Mouse (Mus musculus) lung, postnatal 0 days (tissue): ENCODE results near the gene Kcnc2. TPM values are rescaled to one million over a fixed set of nuclear protein-coding genes. Genes with fewer than 3 reads are reported as not detected.

ENCODE experiments used
- ATAC-seq: fragments of 200-750 bp; cut with Nextera tagmentation; 2 replicates; pipeline ENCODE4 v1.8.0; 2017; ENCODE audit warnings: moderate library complexity
- DNase-seq: peaks from one replicate; pipeline ENCODE4 v3.0.0-alpha.2; 2016; ENCODE audit warnings: low spot score
- H3K27ac ChIP-seq: fragments of 300-500 bp; sonication (generic); 2 replicates; pipeline ENCODE4 v1.5.1; 2014; ENCODE audit warnings: antibody characterized with exemption, mild to moderate bottlenecking, low read length, mixed read lengths
- H3K27me3 ChIP-seq: fragments of 300-500 bp; sonication (generic); replicated peaks from 2 replicates; pipeline ENCODE4 v1.6.1; 2014; ENCODE audit warnings: low read length, mixed read lengths; ENCODE audit not compliant: insufficient read depth
- H3K36me3 ChIP-seq: fragments of 300-500 bp; sonication (generic); 2 replicates; pipeline ENCODE4 v1.6.1; 2014; ENCODE audit warnings: low read length, mixed read lengths; ENCODE audit not compliant: insufficient read depth
- H3K4me1 ChIP-seq: fragments of 300-500 bp; sonication (generic); 2 replicates; pipeline ENCODE4 v1.6.1; 2014; ENCODE audit warnings: antibody characterized with exemption, low read depth, low read length, mixed read lengths; ENCODE audit not compliant: insufficient read depth
- H3K4me2 ChIP-seq: fragments of 300-500 bp; sonication (generic); replicated peaks from 2 replicates; pipeline ENCODE4 v1.6.1; 2014; ENCODE audit warnings: low read depth, mild to moderate bottlenecking, low read length, moderate library complexity, mixed read lengths
- H3K4me3 ChIP-seq: fragments of 300-500 bp; sonication (generic); 2 replicates; pipeline ENCODE4 v1.5.1; 2014; ENCODE audit warnings: low read depth, low read length
- H3K9ac ChIP-seq: fragments of 300-500 bp; sonication (generic); replicated peaks from 2 replicates; pipeline ENCODE4 v1.6.1; 2014; ENCODE audit warnings: low read depth, mild to moderate bottlenecking
- H3K9me3 ChIP-seq: fragments of 300-500 bp; sonication (generic); 2 replicates; pipeline ENCODE4 v1.6.1; 2016; ENCODE audit warnings: low read length, mixed read lengths
- CTCF ChIP-seq: IDR thresholded peaks from 2 replicates; pipeline ENCODE4 v1.5.1; 2016; ENCODE audit warnings: antibody characterized with exemption, mild to moderate bottlenecking
- EP300 ChIP-seq: IDR thresholded peaks from 2 replicates; pipeline ENCODE4 v1.6.1; 2016; ENCODE audit warnings: antibody characterized with exemption, mild to moderate bottlenecking, control low read depth
- WGBS: fragments of 180-500 bp; shearing (Covaris S2); extraction: QIAGEN DNeasy Blood & Tissue Kit; methylation state at CpG from one replicate; pipeline ENCODE4 v1.1.7; 2014; 5-methylcytosine and 5-hydroxymethylcytosine counted together
- polyA plus RNA-seq: library from polyadenylated mRNA; unstranded; fragments of >200 nt; fragmentation: Nextera tagmentation; extraction: Ambion mirVana; gene quantifications from 2 replicates; pipeline ENCODE4 v1.2.1, GENCODE M21; 2015

Kcnc2 gene
- polyA plus RNA-seq, 1 experiment from 2014 or later, result 0.45 TPM

GRCm38 (mm10) chr10:112423327-112423726, 152.4 kb downstream of the Kcnc2 start:
- no peaks in the 10 kb centered on the region for H3K36me3 ChIP-seq
- 47% methylated on average over 10 of the region's 10 CpGs for WGBS
- no peak for ATAC-seq
- H3K27ac ChIP-seq, result no peak overlapping the region
- H3K27me3 ChIP-seq, result no peaks in the 10 kb centered on the region
- H3K4me1 ChIP-seq, result no peaks in the 10 kb centered on the region
- TF ChIP-seq CTCF, result no peak
- TF ChIP-seq EP300, result no peak
- DNase-seq, result no peak
- no peak overlapping the region for H3K4me2 ChIP-seq
- no peak overlapping the region for H3K9ac ChIP-seq
- no peak overlapping the region for H3K4me3 ChIP-seq
- H3K9me3 ChIP-seq, result no peaks in the 10 kb centered on the region

DNA sequence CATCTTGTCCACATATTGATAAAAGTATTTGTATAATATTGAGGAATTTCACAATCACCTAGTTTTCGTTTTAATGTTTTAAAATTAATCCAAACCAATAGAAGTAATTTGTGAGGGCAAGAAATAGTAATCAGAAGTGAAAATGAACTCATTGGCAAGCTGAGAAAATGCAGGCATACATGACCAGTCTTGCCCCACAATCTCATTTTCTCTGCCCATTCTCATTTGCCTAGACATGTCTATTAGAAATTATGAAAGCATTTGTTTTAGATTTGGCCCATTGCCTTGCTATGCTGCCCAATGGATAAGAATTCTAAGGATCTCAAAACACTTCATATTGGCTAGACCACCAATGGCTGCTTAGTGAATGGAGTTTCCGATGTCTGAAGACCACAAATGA, 166.0 kb downstream of the Kcnc2 start:
- WGBS, result 64% methylated on average over 2 of the region's 2 CpGs
- no peak overlapping the region for H3K4me2 ChIP-seq
- TF ChIP-seq CTCF, result no peak
- no peak for TF ChIP-seq EP300

DNA sequence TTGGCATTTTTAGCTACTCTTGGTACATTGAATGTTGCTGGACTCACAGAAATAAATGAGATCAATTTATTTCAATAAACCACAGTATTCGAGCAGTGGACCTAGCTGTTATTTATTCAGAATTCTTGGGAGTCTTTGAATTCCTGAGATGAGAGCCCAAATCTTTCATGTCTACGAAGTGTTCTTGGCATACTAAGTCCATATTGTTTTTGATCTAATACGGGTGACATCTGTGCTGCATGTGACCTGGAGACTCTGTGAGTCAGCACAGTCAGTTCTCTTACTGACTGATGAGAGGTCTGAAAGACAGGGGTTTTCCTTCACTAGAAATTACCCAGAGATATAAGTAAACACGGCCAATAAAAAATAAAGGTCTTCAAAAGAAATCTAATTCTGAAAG, 173.7 kb downstream of the Kcnc2 start:
- no peak overlapping the region for H3K4me2 ChIP-seq

More for the DNA sequence above, 166.0 kb downstream of the Kcnc2 start:
- Histone ChIP-seq H3K36me3 (no peaks in the 10 kb centered on the region), H3K4me3 (no peak overlapping the region), H3K27me3 (no peaks in the 10 kb centered on the region), H3K9ac (no peak overlapping the region), H3K27ac (no peak overlapping the region), H3K9me3 (no peaks in the 10 kb centered on the region), H3K4me1 (no peaks in the 10 kb centered on the region)
- no peak for ATAC-seq
- DNase-seq, result no peak

DNA sequence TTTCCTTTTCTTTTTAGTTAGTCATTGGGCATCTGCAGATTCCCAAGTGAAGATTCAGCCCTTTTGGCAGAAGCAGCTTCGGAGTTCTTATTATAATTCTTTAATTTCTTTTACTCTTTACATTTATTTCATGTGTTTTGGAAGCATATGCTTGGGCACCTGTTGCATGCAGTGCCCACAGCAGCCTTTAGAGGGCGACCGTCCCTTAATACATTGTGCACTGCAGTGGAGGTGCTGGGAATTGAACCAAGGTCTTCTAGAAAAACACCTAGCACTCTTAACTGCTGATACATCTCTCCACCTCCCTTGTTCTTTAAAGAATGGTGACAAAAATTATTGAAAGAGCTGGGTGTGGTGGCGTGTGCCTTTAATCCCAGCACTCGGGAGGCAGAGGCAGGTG, 180.0 kb downstream of the Kcnc2 start:
- WGBS, result 72% methylated on average over 5 of the region's 5 CpGs
- Histone ChIP-seq H3K9ac (no peak overlapping the region), H3K36me3 (no peaks in the 10 kb centered on the region), H3K27me3 (no peaks in the 10 kb centered on the region), H3K4me1 (no peaks in the 10 kb centered on the region), H3K4me2 (no peak overlapping the region), H3K27ac (no peak overlapping the region), H3K4me3 (no peak overlapping the region), H3K9me3 (no peaks in the 10 kb centered on the region)
- ATAC-seq, result no peak
- no peak for DNase-seq
- TF ChIP-seq CTCF (no peak), EP300 (no peak)

More for the DNA sequence above, 173.7 kb downstream of the Kcnc2 start:
- Histone ChIP-seq H3K27ac (no peak overlapping the region), H3K27me3 (no peaks in the 10 kb centered on the region), H3K9me3 (no peaks in the 10 kb centered on the region), H3K36me3 (no peaks in the 10 kb centered on the region), H3K4me1 (no peaks in the 10 kb centered on the region), H3K4me3 (no peak overlapping the region), H3K9ac (no peak overlapping the region)
- DNase-seq, result no peak
- TF ChIP-seq EP300, result no peak
- TF ChIP-seq CTCF, result no peak
- no peak for ATAC-seq
- 47% methylated on average over 4 of the region's 4 CpGs for WGBS

DNA sequence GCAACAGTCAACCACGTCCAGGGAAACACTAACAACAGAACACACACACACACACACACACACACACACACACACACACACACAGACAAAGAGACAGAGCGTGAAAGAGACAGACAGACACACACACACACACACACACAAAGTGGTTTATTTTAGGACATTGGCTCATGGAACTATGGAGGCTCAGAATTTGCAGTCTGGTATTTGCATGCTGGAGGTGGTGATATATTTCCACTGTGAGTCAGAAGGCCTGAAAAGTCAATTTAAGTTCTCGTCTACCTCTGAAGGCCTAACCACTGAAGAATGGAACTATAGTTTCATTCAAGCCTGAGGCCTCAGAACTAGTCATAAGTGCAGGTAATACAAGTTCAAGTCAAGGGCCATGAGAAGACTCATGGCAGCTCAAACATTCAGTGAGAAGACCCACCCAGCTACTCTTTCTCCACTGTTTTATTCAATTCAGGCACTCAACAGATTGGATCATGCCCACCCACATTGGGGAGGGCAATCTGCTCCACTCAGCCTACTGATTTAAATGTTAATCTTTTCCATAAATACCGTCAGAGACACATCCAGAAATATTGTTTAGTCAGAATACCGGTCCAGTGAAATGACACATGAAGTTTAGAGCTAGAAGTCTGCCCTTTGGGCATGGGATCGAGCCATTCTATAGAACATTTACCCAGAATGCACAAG, 197.9 kb downstream of the Kcnc2 start:
- H3K4me3 ChIP-seq, result no peak overlapping the region
- TF ChIP-seq CTCF, result no peak
- DNase-seq (no peak), ATAC-seq (no peak)
- H3K9me3 ChIP-seq, result no peaks in the 10 kb centered on the region
- H3K27ac ChIP-seq, result no peak overlapping the region
- no peaks in the 10 kb centered on the region for H3K36me3 ChIP-seq
- H3K4me2 ChIP-seq, result no peak overlapping the region
- no peaks in the 10 kb centered on the region for H3K27me3 ChIP-seq
- 80% methylated on average over 6 of the region's 6 CpGs for WGBS
- no peak overlapping the region for H3K9ac ChIP-seq
- H3K4me1 ChIP-seq, result no peaks in the 10 kb centered on the region

DNA sequence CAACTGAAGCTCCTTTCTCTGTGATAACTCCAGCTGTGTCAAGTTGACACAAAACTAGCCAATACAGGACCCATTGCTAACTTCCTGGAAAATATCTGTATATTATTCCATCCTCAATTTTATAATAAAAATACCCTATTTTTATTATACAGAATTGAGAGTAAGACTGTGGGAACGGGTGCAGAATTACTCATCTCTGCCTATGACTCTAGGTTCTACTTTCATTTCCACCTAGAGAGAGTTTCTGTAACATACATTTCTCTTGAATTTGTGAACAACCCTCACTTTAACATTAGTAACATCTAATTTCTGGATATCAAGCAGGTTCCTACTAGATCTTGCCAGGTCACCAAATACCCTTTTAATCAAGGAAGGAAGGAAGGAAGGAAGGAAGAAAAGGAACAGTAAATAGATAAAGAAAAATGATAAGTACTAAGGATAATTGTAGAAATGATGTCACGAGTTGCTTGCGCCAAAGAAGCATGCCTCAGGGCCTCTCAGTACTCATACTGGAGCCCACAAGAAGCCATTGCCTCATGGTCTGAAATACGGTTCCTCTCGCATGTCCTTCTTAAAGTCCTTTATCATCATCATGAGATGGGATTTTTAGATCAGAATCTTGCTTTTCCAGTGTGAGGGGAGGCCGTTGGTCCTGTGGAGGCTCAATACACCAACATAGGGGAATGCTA, 203.3 kb downstream of the Kcnc2 start:
- H3K9me3 ChIP-seq, result no peaks in the 10 kb centered on the region
- DNase-seq (no peak), ATAC-seq (no peak)
- H3K4me3 ChIP-seq, result no peak overlapping the region
- no peak overlapping the region for H3K27ac ChIP-seq
- WGBS, result 82% methylated on average over 6 of the region's 6 CpGs
- H3K4me1 ChIP-seq, result no peaks in the 10 kb centered on the region
- no peak overlapping the region for H3K9ac ChIP-seq
- H3K27me3 ChIP-seq, result no peaks in the 10 kb centered on the region
- TF ChIP-seq EP300 (no peak), CTCF (no peak)
- H3K36me3 ChIP-seq, result no peaks in the 10 kb centered on the region
- H3K4me2 ChIP-seq, result no peak overlapping the region
